Mouse (Mus musculus) heart, postnatal 0 days (tissue): ENCODE measurements at regions not wholly inside any gene's neighbourhood (a gene's known extent, or its start where the extent isn't known, plus 50 kb on each side); places are given as distances from the start of the nearest gene placed in this dataset.

Experiments used
- CTCF ChIP-seq: IDR thresholded peaks from 2 replicates; pipeline ENCODE4 v1.5.1; 2016; ENCODE audit warnings: antibody characterized with exemption, control low read depth, low read depth
- EP300 ChIP-seq: IDR thresholded peaks from 2 replicates; pipeline ENCODE4 v1.6.1; 2016; ENCODE audit warnings: antibody characterized with exemption, low read depth

DNA sequence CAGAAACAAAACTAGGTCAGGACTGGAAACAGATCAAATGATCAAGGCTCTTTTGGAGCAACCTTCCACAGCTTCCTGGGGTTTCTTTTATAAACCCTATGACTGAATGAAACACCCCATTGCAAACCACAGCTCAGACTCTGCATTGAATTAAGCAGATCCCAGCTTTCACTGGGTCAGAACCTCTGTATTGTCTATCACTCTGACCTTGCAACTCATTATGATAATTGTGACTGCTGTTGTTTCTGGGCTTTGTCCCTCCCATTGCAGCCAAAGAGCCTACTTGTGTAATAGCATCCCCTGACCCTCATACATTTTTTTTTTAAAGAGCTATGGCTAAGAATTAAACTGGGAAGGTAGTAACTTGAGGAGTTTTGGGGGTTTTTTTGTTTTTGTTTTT is 388.5 kb upstream of the Sgcd start:
- no peak for TF ChIP-seq CTCF
- TF ChIP-seq EP300: no peak
